Mouse (Mus musculus) skeletal muscle tissue, adult 2 months (tissue): ENCODE results near the gene Immp2l.
"Not testable (repeated sequence)": the region's sequence is repeated elsewhere in the genome, so short reads cannot be mapped to it uniquely, and the experiment has no call there.

ENCODE experiments used
- DNase-seq: peaks from one replicate; pipeline ENCODE4 v3.0.0-alpha.2; 2012; ENCODE audit warnings: low read depth, low spot score

Gene Immp2l

GRCm38 (mm10) chr12:41023511-41024421, at the start of gene Immp2l:
Immp2l (plus strand) TSS chr12:41024090.
- peak; percentile 85 for DNase-seq

GRCm38 (mm10) chr12:40978719-40979500, 45.0 kb upstream of the Immp2l start:
- no peak for DNase-seq

GRCm38 (mm10) chr12:40979716-40980115, 44.2 kb upstream of the Immp2l start:
- no peak for DNase-seq

GRCm38 (mm10) chr12:40980160-40980559, 43.7 kb upstream of the Immp2l start:
- no peak for DNase-seq

- DNase-seq = no peak
Measured at GRCm38 (mm10) chr12:40983021-40983420, 40.9 kb upstream of the Immp2l start.

- DNase-seq = no peak
Measured at GRCm38 (mm10) chr12:40984735-40985134, 39.2 kb upstream of the Immp2l start.

- DNase-seq = no peak
Measured at GRCm38 (mm10) chr12:40985791-40986190, 38.1 kb upstream of the Immp2l start.

GRCm38 (mm10) chr12:40988311-40989065, 35.4 kb upstream of the Immp2l start:
- no peak for DNase-seq

GRCm38 (mm10) chr12:40991647-40992046, 32.2 kb upstream of the Immp2l start:
- DNase-seq = no peak

- DNase-seq = not testable (repeated sequence)
Measured at GRCm38 (mm10) chr12:40992237-40992636, 31.7 kb upstream of the Immp2l start.

GRCm38 (mm10) chr12:40994846-40995245, 29.0 kb upstream of the Immp2l start:
- no peak for DNase-seq

GRCm38 (mm10) chr12:40995618-40996370, 28.1 kb upstream of the Immp2l start:
- no peak for DNase-seq

GRCm38 (mm10) chr12:41022516-41022915, 1.4 kb upstream of the Immp2l start:
- peak; percentile 21 for DNase-seq

- DNase-seq = no peak
Measured at GRCm38 (mm10) chr12:41024512-41024911, 622 bp downstream of the Immp2l start.

GRCm38 (mm10) chr12:41027485-41027884, 3.6 kb downstream of the Immp2l start:
- no peak for DNase-seq

- DNase-seq = no peak
Measured at GRCm38 (mm10) chr12:41031119-41031518, 7.2 kb downstream of the Immp2l start.

- DNase-seq = no peak
Measured at GRCm38 (mm10) chr12:41033196-41033595, 9.3 kb downstream of the Immp2l start.

GRCm38 (mm10) chr12:41039834-41040233, 15.9 kb downstream of the Immp2l start:
- DNase-seq = no peak

- DNase-seq = no peak
Measured at GRCm38 (mm10) chr12:41041737-41042136, 17.8 kb downstream of the Immp2l start.

- no peak for DNase-seq
Measured at GRCm38 (mm10) chr12:41044493-41045132, 20.7 kb downstream of the Immp2l start.
